9 mouse cellular contexts compared by ENCODE assay signal in genomic region chr7:45415636-45416035, GRCm38 (mm10). TPM values are rescaled to one million over a fixed set of nuclear protein-coding genes. Genes with fewer than 3 reads are reported as not detected.
DNase-seq lines count a peak whose midpoint lies in the region; ATAC-seq lines count a peak whose summit lies in the region.
"Had no signal": no experiment of that assay in that cellular context is flagged by ENCODE, and none has a peak within 500 bp of the region (broad histone marks: within the 10 kb centered on the region; RNA-seq: fewer than 3 reads in every experiment).

No protein-coding gene starts in this region.

- H3K9me3 ChIP-seq in megakaryocyte, embryonic 14.5 days: no peaks in the 10 kb centered on the region
- no peaks in the 10 kb centered on the region for H3K9me3 ChIP-seq in neural tube, embryonic 15.5 days (replicated peaks)

- WGBS in neural tube, embryonic 15.5 days: 13% methylated on average over 37 of the region's 37 CpGs

- no peak overlapping the region for H3K27ac ChIP-seq in neural tube, embryonic 15.5 days (replicated peaks)

- peaks cover 46% of the 10 kb centered on the region for H3K4me1 ChIP-seq in megakaryocyte, embryonic 14.5 days
- peaks cover 20% of the 10 kb centered on the region for H3K4me1 ChIP-seq in neural tube, embryonic 15.5 days

- H3K36me3 ChIP-seq in megakaryocyte, embryonic 14.5 days (replicated peaks; ENCODE audit: low read length): peaks cover 9% of the 10 kb centered on the region
- H3K36me3 ChIP-seq in neural tube, embryonic 15.5 days: peaks cover under 1% of the 10 kb centered on the region; the same call in 1 of the 2 replicates

- ATAC-seq in megakaryocyte, adult 5-6 weeks (ENCODE audit: poor library complexity, severe bottlenecking): no peak
- no peak for ATAC-seq in neural tube, embryonic 15.5 days (ENCODE audit: low FRiP score)

- peak; percentile 35 to 38 for DNase-seq in frontal cortex, postnatal 36 days (ENCODE audit: low spot score in 2 of 2)
- no peak for DNase-seq in frontal cortex, postnatal 25 days (ENCODE audit: low spot score in 2 of 2)
- DNase-seq in induced T-regulatory cell, adult 2 months (ENCODE audit: low read depth): peak; percentile 70
- no peak for DNase-seq in cerebellum, postnatal 14 days
- no peak for DNase-seq in adrenal gland, adult (ENCODE audit: inconsistent age in 2 of 2, low spot score in 1 of 2)

- H3K27me3 ChIP-seq in megakaryocyte, embryonic 14.5 days (replicated peaks): peaks cover 86% of the 10 kb centered on the region
- peaks cover 98% of the 10 kb centered on the region for H3K27me3 ChIP-seq in neural tube, embryonic 15.5 days (replicated peaks)

- no peak overlapping the region for H3K9ac ChIP-seq in neural tube, embryonic 15.5 days (replicated peaks)

- H3K4me3 ChIP-seq in megakaryocyte, embryonic 14.5 days (replicated peaks): peak overlapping the region; percentile 82
- 0 out of 2 replicates have a peak overlapping the region, but pooled peaks have one; percentile 5 for H3K4me3 ChIP-seq in neural tube, embryonic 15.5 days (replicated peaks)

- peak overlapping the region; percentile 34 for H3K4me2 ChIP-seq in neural tube, embryonic 15.5 days

RNA-seq across cellular contexts. Expression of gene Ntf5, which starts 2.1 kb away (rescaled TPM):
- polyA plus RNA-seq in megakaryocyte, embryonic 14.5 days (2012; ENCODE audit: insufficient read depth, low replicate concordance): not detected in 2 replicates
- not detected in 2 replicates for total RNA-seq in megakaryocyte, adult 5-6 weeks (2015)
- total RNA-seq in megakaryocyte, adult 5-6 weeks (2017): not detected in 2 replicates
- polyA plus RNA-seq in neural tube, embryonic 15.5 days (2015; fragmentation: Nextera tagmentation; extraction: Ambion mirVana): 0.91 TPM in 1 of 2 replicates, not detected in the other
- total RNA-seq: left cerebral cortex, postnatal 10 days had no signal

RNA-seq across cellular contexts. Expression of gene Lhb, which starts 5.0 kb away (rescaled TPM):
- not detected in 2 replicates for polyA plus RNA-seq in megakaryocyte, embryonic 14.5 days (2012; ENCODE audit: insufficient read depth, low replicate concordance)
- total RNA-seq in megakaryocyte, adult 5-6 weeks (2015): not detected in 2 replicates
- not detected in 2 replicates for total RNA-seq in megakaryocyte, adult 5-6 weeks (2017)
- polyA plus RNA-seq in neural tube, embryonic 15.5 days (2015; fragmentation: Nextera tagmentation; extraction: Ambion mirVana): 0.24 TPM in 1 of 2 replicates, not detected in the other
- total RNA-seq: left cerebral cortex, postnatal 10 days had no signal

RNA-seq across cellular contexts. Expression of gene Kcna7, which starts 10.2 kb away (rescaled TPM):
- polyA plus RNA-seq in megakaryocyte, embryonic 14.5 days (2012; ENCODE audit: insufficient read depth, low replicate concordance): not detected in 2 replicates
- total RNA-seq in megakaryocyte, adult 5-6 weeks (2015): not detected in 2 replicates
- not detected in 2 replicates for total RNA-seq in megakaryocyte, adult 5-6 weeks (2017)
- polyA plus RNA-seq in neural tube, embryonic 15.5 days (2015; fragmentation: Nextera tagmentation; extraction: Ambion mirVana): 0.08 and 0.09 TPM in 2 replicates
- total RNA-seq: left cerebral cortex, postnatal 10 days had no signal

RNA-seq across cellular contexts. Expression of gene Gys1, which starts 19.0 kb away (rescaled TPM):
- polyA plus RNA-seq in megakaryocyte, embryonic 14.5 days (2012; ENCODE audit: insufficient read depth, low replicate concordance): 33.8 and 44.5 TPM in 2 replicates
- total RNA-seq in megakaryocyte, adult 5-6 weeks (2015): 9.8 and 10.6 TPM in 2 replicates
- total RNA-seq in megakaryocyte, adult 5-6 weeks (2017): 7.2 and 8.8 TPM in 2 replicates
- 21.7 and 24.0 TPM in 2 replicates for polyA plus RNA-seq in neural tube, embryonic 15.5 days (2015; fragmentation: Nextera tagmentation; extraction: Ambion mirVana)

RNA-seq across cellular contexts. Expression of gene Snrnp70, which starts 20.1 kb away (rescaled TPM):
- 154 and 515 TPM in 2 replicates for polyA plus RNA-seq in megakaryocyte, embryonic 14.5 days (2012; ENCODE audit: insufficient read depth, low replicate concordance)
- 69.6 and 94.3 TPM in 2 replicates for total RNA-seq in megakaryocyte, adult 5-6 weeks (2015)
- 261 and 320 TPM in 2 replicates for total RNA-seq in megakaryocyte, adult 5-6 weeks (2017)
- polyA plus RNA-seq in neural tube, embryonic 15.5 days (2015; fragmentation: Nextera tagmentation; extraction: Ambion mirVana): 166 and 190 TPM in 2 replicates

Comparison
In these comparisons a context has a peak if more than half of its experiments do, and no peak if none do; other contexts are left out.
1. DNase-seq: peak in frontal cortex, postnatal 36 days (2 of 2) and induced T-regulatory cell, adult 2 months (single experiment); none in frontal cortex, postnatal 25 days (0 of 2), cerebellum, postnatal 14 days (0 of 2) and adrenal gland, adult (0 of 2).